Mouse (Mus musculus) left cerebral cortex, adult 8-10 months (tissue): ENCODE data around the gene Gfm2. TPM values are rescaled to one million over a fixed set of nuclear protein-coding genes. Genes with fewer than 3 reads are reported as not detected.

Experiments
- DNase-seq, 2 experiments: peaks; one replicate each; pipeline ENCODE4 v3.0.0; 2022; ENCODE audit warnings: low spot score in 2 of 2
- total RNA-seq, 4 experiments: library from RNA; stranded (reverse); gene quantifications; 2 replicates each; pipeline ENCODE4 v1.2.4; 2022

The Gfm2 gene
- total RNA-seq, 4 experiments from 2014 or later, result 21.3 to 28.4 (median 25.4) TPM

DNA sequence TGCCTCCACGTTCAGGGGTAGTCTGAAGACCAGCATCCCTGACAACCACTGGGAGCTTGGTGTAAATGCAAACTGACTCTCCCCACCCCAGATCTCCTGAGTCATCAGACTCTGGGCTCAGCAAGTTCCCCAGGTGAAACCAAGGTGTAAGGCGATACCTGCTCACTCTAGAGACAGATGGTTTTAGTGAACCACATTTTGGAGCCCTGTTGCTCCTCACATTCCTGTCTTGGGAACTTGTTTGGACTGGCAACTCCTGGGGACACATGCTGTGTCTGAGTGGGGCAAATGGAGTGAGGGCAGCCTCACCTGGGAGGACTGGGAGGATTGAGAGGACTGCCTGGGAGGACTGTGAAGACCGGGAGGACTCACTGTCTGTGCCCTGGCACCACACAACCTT lies 90.1 kb downstream of the Gfm2 start:
- DNase-seq, result no peak

DNA sequence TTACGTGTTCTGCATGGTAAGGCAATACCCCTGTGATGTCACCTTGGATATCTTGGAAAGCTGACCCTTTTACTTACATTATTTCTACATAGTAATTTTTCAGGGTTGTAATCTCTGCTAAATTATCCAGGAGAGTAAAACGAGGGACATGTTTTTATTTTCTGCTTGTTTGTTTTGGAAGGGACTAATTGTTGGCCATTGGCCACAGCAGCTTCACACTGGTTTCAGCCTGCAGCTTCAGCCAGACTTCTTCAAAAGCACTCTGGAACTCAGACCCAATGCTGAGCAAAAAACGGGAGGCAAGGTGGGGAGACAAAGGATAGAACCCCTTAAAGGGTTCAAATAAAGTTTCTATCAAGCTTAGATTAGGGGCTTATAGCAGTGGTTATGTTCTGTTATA lies 92.4 kb downstream of the Gfm2 start:
- DNase-seq, result no peak

Other genes starting within 250 kb of the Gfm2 start
- 10 to 100 TPM; 10.6 to 16.4 (median 11.2) TPM for gene Gcnt4, start 213.2 kb upstream of the Gfm2 start, total RNA-seq
- gene 1700029F12Rik, start 103.6 kb upstream of the Gfm2 start, total RNA-seq, result not detected
- 10 to 100 TPM; 44.6 to 52.0 (median 50.7) TPM for gene Fam169a, start 70.7 kb upstream of the Gfm2 start, total RNA-seq
- gene Gm6169, start 38.7 kb upstream of the Gfm2 start, total RNA-seq, result 1 to 10 TPM in 2 of 4 experiments, not detected in 2; 1.2 to 3.0 TPM
- 10 to 100 TPM; 29.4 to 43.6 (median 33.9) TPM for gene Nsa2, start within 50 bp of the Gfm2 start, total RNA-seq
- 100 to 1,000 TPM; 108 to 345 (median 194) TPM for gene Hexb, start 60.4 kb downstream of the Gfm2 start, total RNA-seq
- 100 to 1,000 TPM; 425 to 545 (median 450) TPM for gene Enc1, start 103.2 kb downstream of the Gfm2 start, total RNA-seq